8 mouse cellular contexts compared by ENCODE assay signal in the genomic region with DNA sequence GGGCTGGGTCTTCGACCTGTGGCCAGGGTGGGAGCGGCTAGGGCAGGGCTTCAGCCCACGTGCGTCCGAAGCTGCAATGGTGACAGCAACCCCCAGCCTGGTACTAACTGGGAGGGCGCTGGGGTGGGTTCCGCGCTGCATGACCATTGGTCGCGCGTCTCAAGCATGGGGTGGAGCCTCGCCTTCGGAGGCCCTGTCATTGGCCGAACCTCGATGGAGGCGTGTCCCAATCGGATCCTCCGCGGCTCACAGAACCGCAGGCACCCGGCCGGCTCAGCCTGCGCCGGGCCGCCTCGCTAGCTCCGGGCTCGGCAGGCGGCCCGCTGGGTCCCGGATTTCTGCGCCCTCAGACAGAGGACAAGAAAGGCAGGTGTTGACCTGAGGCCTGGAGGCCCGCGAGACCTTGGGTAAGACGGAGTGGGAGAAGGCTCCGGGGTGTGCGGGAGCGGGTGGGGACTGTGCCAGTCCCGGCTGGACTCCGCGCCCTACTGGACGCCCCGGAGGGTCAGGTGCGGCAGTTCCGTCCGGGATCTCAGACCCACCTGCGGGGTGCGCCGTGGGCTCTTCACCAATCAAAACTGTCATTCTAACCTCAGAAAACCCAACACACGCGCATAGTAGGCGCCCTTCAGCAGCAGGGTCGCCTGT. TPM values are rescaled to one million over a fixed set of nuclear protein-coding genes. Genes with fewer than 3 reads are reported as not detected.
DNase-seq lines count a peak whose midpoint lies in the region; ATAC-seq and TF ChIP-seq lines count a peak whose summit lies in the region.

Gene Mical2 (plus strand): TSS at position 242 of the 648 bp plus-strand sequence.

- ATAC-seq in erythroblast, adult 5-6 weeks (replicated peaks; ENCODE audit: low FRiP score, poor library complexity, severe bottlenecking), result no peak
- peak; percentile 91 for ATAC-seq in heart, embryonic 11.5 days (replicated peaks; ENCODE audit: insufficient number of reproducible peaks, low FRiP score, low TSS enrichment)
- ATAC-seq in kidney, embryonic 15.5 days (replicated peaks; ENCODE audit: low FRiP score), result peak; percentile 98
- peak; percentile 94 for ATAC-seq in limb, embryonic 15.5 days (ENCODE audit: insufficient number of reproducible peaks, low FRiP score, low TSS enrichment, low read depth)
- ATAC-seq in midbrain, postnatal 0 days (ENCODE audit: low FRiP score), result peak; percentile 95

- peak within 1 kb of the TSS; percentile 84 for H3K9ac ChIP-seq in heart, embryonic 11.5 days (ENCODE audit: low read depth, low read length)
- H3K9ac ChIP-seq in kidney, embryonic 15.5 days, result peak within 1 kb of the TSS; percentile 62
- peak within 1 kb of the TSS; percentile 24 for H3K9ac ChIP-seq in limb, embryonic 15.5 days
- H3K9ac ChIP-seq in midbrain, postnatal 0 days (replicated peaks; ENCODE audit: low read length, poor library complexity, severe bottlenecking), result peak within 1 kb of the TSS; percentile 67

- under 1% methylated on average over 53 of the region's 53 CpGs for WGBS in heart, embryonic 11.5 days (ENCODE audit: insufficient replicate concordance)
- WGBS in kidney, embryonic 15.5 days, result 1% methylated on average over 50 of the region's 53 CpGs
- WGBS in limb, embryonic 15.5 days, result under 1% methylated on average over 53 of the region's 53 CpGs
- under 1% methylated on average over 44 of the region's 53 CpGs for WGBS in midbrain, postnatal 0 days

- H3K27me3 ChIP-seq in erythroblast, embryonic 14.5 days (ENCODE audit: control insufficient read depth), result peaks cover 18% of the 10 kb centered on the region
- no peaks in the 10 kb centered on the region for H3K27me3 ChIP-seq in heart, embryonic 11.5 days (ENCODE audit: control insufficient read depth, insufficient read depth, low read length)
- H3K27me3 ChIP-seq in kidney, embryonic 15.5 days, result peaks cover 27% of the 10 kb centered on the region
- H3K27me3 ChIP-seq in limb, embryonic 15.5 days, result peaks cover 45% of the 10 kb centered on the region
- peaks cover 19% of the 10 kb centered on the region; the same call in 1 of the 2 replicates for H3K27me3 ChIP-seq in midbrain, postnatal 0 days (ENCODE audit: insufficient read depth, low read length)

- TF ChIP-seq CTCF in embryonic fibroblast, embryonic 13.5 days (IDR thresholded peaks at IDR 0.05; ENCODE audit: borderline replicate concordance, insufficient read depth, low read length), result no peak
- 0 out of 2 replicates have a peak, but pooled peaks have one; percentile 4 for TF ChIP-seq CTCF in midbrain, postnatal 0 days (IDR thresholded peaks at IDR 0.05)

- peak within 1 kb of the TSS; percentile 53 for H3K4me3 ChIP-seq in erythroblast, embryonic 14.5 days (replicated peaks)
- H3K4me3 ChIP-seq in embryonic fibroblast, embryonic 13.5 days (ENCODE audit: insufficient read depth, low read length), result peak within 1 kb of the TSS; percentile 79
- H3K4me3 ChIP-seq in heart, embryonic 11.5 days (ENCODE audit: low read depth, low read length), result peak within 1 kb of the TSS; percentile 83
- H3K4me3 ChIP-seq in kidney, embryonic 15.5 days (replicated peaks), result peak within 1 kb of the TSS; percentile 64
- H3K4me3 ChIP-seq in limb, embryonic 15.5 days, result peak within 1 kb of the TSS; percentile 52
- H3K4me3 ChIP-seq in midbrain, postnatal 0 days (ENCODE audit: low read depth, low read length), result peak within 1 kb of the TSS; percentile 68

- DNase-seq in midbrain, postnatal 0 days (ENCODE audit: low spot score), result peak; percentile 93
- DNase-seq in spleen, postnatal 36 days (ENCODE audit: low spot score in 2 of 2), result peak; percentile 56 to 69

- peak within 1 kb of the TSS; percentile 60 for H3K27ac ChIP-seq in embryonic fibroblast, embryonic 13.5 days (ENCODE audit: insufficient read depth, low read length)
- peak within 1 kb of the TSS; percentile 92 for H3K27ac ChIP-seq in heart, embryonic 11.5 days (ENCODE audit: low read depth, low read length)
- H3K27ac ChIP-seq in kidney, embryonic 15.5 days, result peak within 1 kb of the TSS; percentile 34
- no peak within 1 kb of the TSS for H3K27ac ChIP-seq in limb, embryonic 15.5 days
- no peak within 1 kb of the TSS for H3K27ac ChIP-seq in midbrain, postnatal 0 days (ENCODE audit: low read depth, low read length)

- peaks cover 9% of the 10 kb centered on the region for H3K4me1 ChIP-seq in erythroblast, embryonic 14.5 days (ENCODE audit: control insufficient read depth)
- H3K4me1 ChIP-seq in embryonic fibroblast, embryonic 13.5 days (ENCODE audit: control insufficient read depth, insufficient read depth, low read length), result peaks cover 5% of the 10 kb centered on the region
- peaks cover 64% of the 10 kb centered on the region for H3K4me1 ChIP-seq in heart, embryonic 11.5 days (ENCODE audit: control insufficient read depth, insufficient read depth, low read length)
- peaks cover 27% of the 10 kb centered on the region for H3K4me1 ChIP-seq in kidney, embryonic 15.5 days
- H3K4me1 ChIP-seq in limb, embryonic 15.5 days, result peaks cover 20% of the 10 kb centered on the region
- H3K4me1 ChIP-seq in midbrain, postnatal 0 days (ENCODE audit: insufficient read depth, low read length), result no peaks in the 10 kb centered on the region; the same call in 1 of the 2 replicates

- H3K9me3 ChIP-seq in erythroblast, embryonic 14.5 days (ENCODE audit: control insufficient read depth, low read length), result no peaks in the 10 kb centered on the region
- no peaks in the 10 kb centered on the region; the same call in 1 of the 2 replicates for H3K9me3 ChIP-seq in heart, embryonic 11.5 days (replicated peaks; ENCODE audit: control insufficient read depth, low read length)
- no peaks in the 10 kb centered on the region for H3K9me3 ChIP-seq in kidney, embryonic 15.5 days (replicated peaks)
- H3K9me3 ChIP-seq in limb, embryonic 15.5 days, result no peaks in the 10 kb centered on the region
- H3K9me3 ChIP-seq in midbrain, postnatal 0 days (ENCODE audit: low read length), result no peaks in the 10 kb centered on the region

- H3K36me3 ChIP-seq in erythroblast, embryonic 14.5 days (ENCODE audit: control insufficient read depth), result no peaks in the 10 kb centered on the region
- H3K36me3 ChIP-seq in heart, embryonic 11.5 days (ENCODE audit: control insufficient read depth, insufficient read depth, low read length), result no peaks in the 10 kb centered on the region
- H3K36me3 ChIP-seq in kidney, embryonic 15.5 days, result no peaks in the 10 kb centered on the region
- no peaks in the 10 kb centered on the region for H3K36me3 ChIP-seq in limb, embryonic 15.5 days
- H3K36me3 ChIP-seq in midbrain, postnatal 0 days (ENCODE audit: insufficient read depth, low read length), result no peaks in the 10 kb centered on the region

- peak within 1 kb of the TSS; percentile 89 for H3K4me2 ChIP-seq in heart, embryonic 11.5 days
- H3K4me2 ChIP-seq in kidney, embryonic 15.5 days, result peak within 1 kb of the TSS; percentile 97
- peak within 1 kb of the TSS; percentile 95 for H3K4me2 ChIP-seq in limb, embryonic 15.5 days
- peak within 1 kb of the TSS; percentile 97 for H3K4me2 ChIP-seq in midbrain, postnatal 0 days (ENCODE audit: low read depth, low read length, poor library complexity, severe bottlenecking)

- TF ChIP-seq POLR2A in embryonic fibroblast, embryonic 13.5 days (IDR thresholded peaks at IDR 0.05; ENCODE audit: low read depth, low read length), result peak; percentile 83

RNA-seq across cellular contexts. Expression of gene Mical2, which starts in this region (rescaled TPM):
- polyA plus RNA-seq in erythroblast, embryonic 14.5 days (2012), result 0.02 TPM in 1 of 2 replicates, not detected in the other
- 0.63 TPM in 1 of 2 replicates, not detected in the other for total RNA-seq in erythroblast, adult 5-6 weeks (2015; ENCODE audit: low replicate concordance)
- total RNA-seq in erythroblast, adult 5-6 weeks (2017; ENCODE audit: low replicate concordance), result 0.34 and 1.5 TPM in 2 replicates
- 76.3 and 150 TPM in 2 replicates for polyA plus RNA-seq in embryonic fibroblast, embryonic 13.5 days (2011; ENCODE audit: insufficient read length, low read depth, missing spikeins)
- polyA plus RNA-seq in heart, embryonic 11.5 days (2014; fragmentation: Nextera tagmentation; extraction: Ambion mirVana), result 117 and 132 TPM in 2 replicates
- 7.3 and 7.5 TPM in 2 replicates for polyA plus RNA-seq in kidney, embryonic 15.5 days (2015; fragmentation: Nextera tagmentation; extraction: Ambion mirVana)
- polyA plus RNA-seq in limb, embryonic 15.5 days (2015; fragmentation: Nextera tagmentation; extraction: Ambion mirVana), result 4.4 and 6.2 TPM in 2 replicates
- 11.0 and 12.5 TPM in 2 replicates for total RNA-seq in midbrain, postnatal 0 days (2014; rRNA removed)
- polyA plus RNA-seq in midbrain, postnatal 0 days (2015; fragmentation: Nextera tagmentation; extraction: Ambion mirVana), result 5.8 and 6.2 TPM in 2 replicates

Comparison
In these comparisons a context has a peak if more than half of its experiments do, and no peak if none do; other contexts are left out.
1. H3K27ac ChIP-seq: peak in embryonic fibroblast, embryonic 13.5 days (single experiment), heart, embryonic 11.5 days (single experiment) and kidney, embryonic 15.5 days (single experiment); none in limb, embryonic 15.5 days (single experiment) and midbrain, postnatal 0 days (single experiment).
2. H3K9ac ChIP-seq: peak in every context shown above with its lines; median percentile 84 in heart, embryonic 11.5 days; 67 in midbrain, postnatal 0 days; 62 in kidney, embryonic 15.5 days; 24 in limb, embryonic 15.5 days.
3. Peak in every context shown above with its lines, with median percentiles within 50 percentile points of each other: H3K4me3 ChIP-seq and H3K4me2 ChIP-seq.